Mouse (Mus musculus): Measurements from ENCODE around the gene Slc35f1. TPM values are rescaled to one million over a fixed set of nuclear protein-coding genes. Genes with fewer than 3 reads are reported as not detected.

Slc35f1 gene
- total RNA-seq, 2 experiments from 2014 or later: 1.5 to 1.8 TPM

DNA sequence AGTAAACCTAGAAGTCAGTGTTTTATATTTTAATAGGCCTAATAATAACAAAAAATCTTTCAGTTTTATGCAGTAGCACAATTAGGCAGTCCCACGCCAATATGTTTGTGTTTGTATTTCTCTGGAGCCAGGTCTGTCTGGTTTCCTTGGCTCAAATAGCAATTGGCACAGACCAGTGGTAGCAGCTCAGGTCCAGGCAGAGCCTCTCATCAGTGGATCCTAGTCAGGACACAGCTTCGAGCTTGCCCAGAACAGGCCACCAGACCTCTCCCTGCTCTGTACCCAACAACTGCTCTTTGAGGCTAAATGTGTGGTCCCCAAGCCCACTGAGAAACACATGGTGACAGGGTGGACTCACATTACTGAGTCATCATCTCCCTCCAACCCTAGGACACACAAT lies 412.1 kb downstream of the Slc35f1 start:
- no peak for DNase-seq

- DNase-seq: peak; percentile 83
Measured at GRCm38 (mm10) chr10:53115028-53115427, 424.7 kb downstream of the Slc35f1 start.

- DNase-seq: no peak
Measured at GRCm38 (mm10) chr10:53115673-53116398, 425.5 kb downstream of the Slc35f1 start.

DNA sequence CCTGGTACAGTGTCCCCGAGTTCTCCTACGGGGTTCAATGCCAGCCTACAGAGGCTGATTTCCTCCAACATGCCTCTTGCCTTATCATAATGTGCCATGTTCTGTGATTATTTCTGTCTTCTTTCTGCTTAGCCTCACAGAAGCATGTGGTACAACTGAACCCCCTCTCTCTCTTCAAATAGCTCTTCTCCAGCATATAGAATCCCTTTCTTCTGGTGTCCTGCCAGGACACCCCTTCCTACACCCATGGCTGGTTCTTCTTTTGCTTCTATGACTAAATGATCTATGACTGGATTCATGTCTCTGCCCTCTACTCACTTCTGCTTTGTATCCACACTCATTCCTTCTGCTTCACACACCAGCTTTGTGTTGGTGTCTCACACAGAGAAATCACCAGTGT lies 430.3 kb downstream of the Slc35f1 start:
- DNase-seq: no peak

GRCm38 (mm10) chr10:53124365-53124764 lies 434.0 kb downstream of the Slc35f1 start:
- DNase-seq: no peak

DNA sequence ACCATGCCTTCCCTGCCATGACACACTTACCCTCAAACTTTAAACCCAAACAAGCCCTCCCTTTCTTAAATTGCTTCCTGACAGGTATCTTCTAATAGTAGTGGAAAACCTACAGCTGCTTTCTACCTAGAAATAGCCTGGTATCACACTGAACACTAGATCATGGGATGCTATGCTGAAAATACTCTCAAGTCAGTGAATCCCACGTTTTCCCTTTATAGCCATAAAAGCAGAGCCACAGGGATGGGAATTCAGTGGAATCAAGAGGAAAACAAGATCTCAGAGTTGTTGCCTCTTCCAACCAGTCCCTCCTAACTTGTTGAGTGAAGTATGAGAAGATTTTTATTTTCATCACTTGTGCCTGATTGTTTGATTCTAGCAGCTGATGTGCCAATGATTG lies 442.4 kb downstream of the Slc35f1 start:
- no peak for DNase-seq

- DNase-seq: no peak
Measured at GRCm38 (mm10) chr10:53150321-53150720, 460.0 kb downstream of the Slc35f1 start.

- no peak for DNase-seq
Measured at GRCm38 (mm10) chr10:53150916-53151315, 460.6 kb downstream of the Slc35f1 start.

DNA sequence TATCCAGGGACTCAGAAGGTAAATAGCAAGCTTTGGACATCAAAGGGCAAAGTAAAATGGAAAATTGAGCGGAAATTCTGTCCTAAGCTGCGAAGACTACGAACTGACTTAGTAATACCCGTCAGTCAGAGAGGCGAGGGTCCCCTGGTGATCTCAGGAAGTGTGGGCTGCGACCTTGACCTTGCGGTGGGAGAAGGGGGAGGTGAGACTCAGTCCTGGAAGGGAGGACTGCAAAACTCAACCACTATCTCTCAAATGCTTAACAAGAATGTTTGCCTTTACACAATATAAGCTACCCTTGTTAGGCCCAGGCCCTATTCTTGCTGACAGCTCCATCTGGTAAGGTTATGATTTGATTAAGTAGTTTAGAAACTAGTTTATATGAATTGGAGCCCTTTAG lies 466.0 kb downstream of the Slc35f1 start:
- no peak for DNase-seq

DNA sequence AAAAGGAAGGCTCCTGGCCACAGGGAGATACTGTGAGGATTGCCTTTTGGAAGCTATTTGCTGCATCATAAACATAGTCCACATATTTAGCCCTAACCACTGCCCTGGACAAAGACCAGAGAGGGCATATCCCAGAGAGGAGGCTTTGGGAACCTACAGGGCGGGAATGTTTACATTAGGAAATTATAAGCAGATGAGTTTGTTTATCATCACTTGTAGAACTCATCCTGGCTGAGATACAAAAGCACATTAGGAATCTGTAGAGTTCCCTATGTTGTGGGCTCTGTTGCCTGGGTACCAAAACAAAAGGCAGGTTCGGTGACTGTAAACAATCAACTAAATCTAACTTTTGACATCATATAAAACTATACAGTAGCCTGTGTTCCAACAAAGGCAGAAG lies 467.4 kb downstream of the Slc35f1 start:
- DNase-seq: no peak

Measured in heart, postnatal 4 days (tissue).